Mouse (Mus musculus) layer of hippocampus, adult 9-10 months (tissue): ENCODE results near the gene Btnl6.
"Not testable (repeated sequence)": the region's sequence is repeated elsewhere in the genome, so short reads cannot be mapped to it uniquely, and the experiment has no call there.

Experiments
- DNase-seq: peaks from one replicate; pipeline ENCODE4 v3.0.0; 2022; ENCODE audit warnings: low spot score

Btnl6 gene

DNA sequence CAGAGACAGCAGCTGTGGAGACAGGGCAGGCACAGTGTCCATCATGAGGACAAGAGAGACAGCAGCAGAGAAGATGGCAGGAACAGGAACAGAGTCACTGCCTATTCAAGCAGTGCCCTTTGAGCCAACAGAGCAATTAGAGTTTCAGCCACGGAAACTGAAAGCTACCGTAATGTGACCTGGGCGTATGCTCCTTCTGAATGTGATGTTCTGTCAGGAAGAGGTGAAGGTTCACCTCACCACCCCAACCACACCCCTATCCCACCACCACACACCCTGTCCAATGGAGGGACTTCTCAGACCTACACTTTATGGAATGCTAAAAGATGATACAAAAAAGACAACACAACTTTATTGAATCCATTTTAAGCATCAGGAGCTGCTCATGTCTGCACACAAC is 19.8 kb downstream of the Btnl6 start:
- DNase-seq, result not testable (repeated sequence)

GRCm38 (mm10) chr17:34496539-34496938 is 20.6 kb downstream of the Btnl6 start:
- no peak for DNase-seq

DNA sequence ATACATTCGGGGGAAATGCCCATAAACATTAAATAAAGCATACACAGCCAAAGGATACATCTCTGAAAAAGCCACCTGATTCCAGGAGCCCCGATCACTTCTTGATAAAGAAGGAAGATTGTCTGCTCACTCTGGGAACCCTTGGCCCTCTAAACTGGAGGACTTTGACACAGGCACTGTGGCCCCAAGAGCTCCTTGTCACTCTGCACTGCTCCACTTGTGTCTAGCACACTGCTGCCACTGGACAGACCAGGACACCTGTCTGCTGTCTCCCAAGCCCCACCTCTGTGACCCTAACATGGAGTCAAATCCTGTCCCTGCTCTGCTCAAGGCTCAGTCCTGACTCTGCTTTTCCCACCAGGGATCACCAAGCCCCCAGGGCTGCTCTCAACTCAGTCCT is 22.0 kb downstream of the Btnl6 start:
- DNase-seq, result not testable (repeated sequence)

GRCm38 (mm10) chr17:34492796-34493195 is 24.4 kb downstream of the Btnl6 start:
- DNase-seq, result no peak

- not testable (repeated sequence) for DNase-seq
These were observed 39.7 kb downstream of the Btnl6 start, which contains the start of gene Btnl4 for GRCm38 (mm10) chr17:34477238-34478013. Gene Btnl4 (minus strand): TSS chr17:34477318.

DNA sequence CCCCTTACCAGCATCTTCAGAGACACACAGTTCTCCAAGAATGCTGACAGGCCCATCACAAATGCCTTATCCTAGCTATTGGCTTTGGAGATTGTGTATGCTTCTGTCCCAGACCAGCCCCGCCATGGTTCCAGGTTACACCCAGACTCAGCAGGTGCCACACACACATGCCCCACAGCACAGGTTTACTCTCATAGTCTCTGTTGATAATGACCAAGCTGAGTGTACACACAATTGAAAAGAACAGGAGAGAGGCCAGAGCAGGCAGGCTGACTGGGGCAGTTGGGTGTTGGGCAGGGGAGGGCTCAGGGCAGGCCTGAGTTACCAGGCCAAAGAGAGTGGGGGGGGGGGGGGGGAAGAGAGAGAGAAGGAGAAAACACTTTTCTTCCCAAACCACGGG is 40.7 kb downstream of the Btnl6 start:
- no peak for DNase-seq

- no peak for DNase-seq
These were observed 42.1 kb downstream of the Btnl6 start for GRCm38 (mm10) chr17:34475060-34475459.

DNA sequence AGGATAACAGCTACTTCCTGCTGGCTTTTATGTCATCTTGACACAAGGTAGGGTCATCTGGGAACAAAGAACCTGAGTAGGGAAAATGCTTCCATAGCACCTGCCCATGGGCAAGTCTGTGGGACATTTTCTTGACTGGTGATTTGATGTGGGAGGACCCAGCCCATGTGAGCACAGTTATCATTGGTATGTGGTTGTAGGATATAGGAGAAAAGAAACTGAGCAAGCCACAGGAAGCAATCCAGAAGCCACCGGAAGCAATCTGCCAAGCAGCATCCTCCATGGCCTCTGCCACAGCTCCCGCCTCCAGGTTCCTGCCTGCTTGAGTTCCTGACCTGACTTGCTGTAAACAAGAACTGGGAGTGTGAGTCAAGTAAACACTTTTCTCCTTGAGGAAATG is 46.7 kb downstream of the Btnl6 start:
- no peak for DNase-seq

DNA sequence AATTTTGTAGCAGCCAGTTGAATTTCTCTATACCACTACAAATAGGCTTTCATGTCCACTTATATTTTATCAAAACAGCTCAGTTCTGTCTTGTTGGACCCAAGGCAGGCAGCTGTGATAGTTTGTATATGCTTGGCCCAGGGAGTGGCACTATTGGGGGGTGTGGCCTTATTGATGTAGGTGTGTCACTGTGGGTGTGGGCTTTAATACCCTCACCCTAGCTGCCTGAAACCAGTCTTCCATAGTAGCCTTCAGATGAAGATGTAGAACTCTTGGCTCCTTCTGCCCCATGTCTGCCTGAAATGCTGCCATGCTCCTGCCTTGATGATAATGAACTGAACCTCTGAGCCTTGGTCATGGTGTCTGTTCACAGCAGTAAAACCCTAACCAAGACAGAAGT is 51.2 kb downstream of the Btnl6 start:
- not testable (repeated sequence) for DNase-seq

DNA sequence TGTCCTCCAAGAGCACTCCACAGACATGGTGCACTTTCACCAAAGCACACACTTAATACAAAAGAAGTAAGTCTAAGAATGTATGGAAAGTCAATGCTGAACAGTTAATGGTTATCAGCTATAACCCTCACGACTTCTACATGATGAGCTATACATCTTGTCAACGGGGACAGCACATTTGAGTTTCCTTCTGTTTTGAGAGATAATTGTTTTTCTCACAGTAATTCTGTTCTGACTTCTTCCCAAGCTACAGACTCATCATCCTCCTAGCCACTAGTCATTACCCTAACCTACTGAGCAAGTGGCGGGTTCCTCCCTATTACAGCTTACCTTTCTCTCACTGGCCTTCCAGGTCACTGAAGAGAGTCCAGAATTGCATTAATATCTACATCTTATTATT is 57.9 kb downstream of the Btnl6 start:
- DNase-seq, result no peak
